Mouse (Mus musculus): ENCODE results near the gene Psrc1.

DNA sequence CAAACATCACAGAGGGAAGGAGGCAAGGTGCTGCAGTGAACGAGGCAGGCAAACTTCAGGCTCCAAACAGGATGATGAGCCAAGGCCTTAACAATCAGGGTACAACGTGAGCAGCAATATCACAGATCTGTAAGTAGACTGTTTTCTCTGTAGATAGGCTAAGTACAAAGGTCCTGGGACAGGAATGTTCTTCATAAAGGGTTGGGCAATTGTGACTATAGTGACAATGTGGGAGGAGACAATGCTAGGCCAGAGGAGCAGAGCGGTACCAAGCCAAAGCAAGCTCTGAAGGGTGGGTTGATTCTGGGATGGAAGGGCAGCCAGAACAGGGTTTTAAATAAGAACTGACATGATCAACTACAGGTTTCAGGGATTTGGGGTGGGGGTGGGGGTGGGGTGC is 15.8 kb upstream of the Psrc1 start:
- TF ChIP-seq CTCF (IDR thresholded peaks at IDR 0.05; ENCODE audit: low read depth) (no peak), EP300 (optimal IDR thresholded peaks at IDR 0.05) (no peak)

Measured in stomach, postnatal 0 days (tissue).